In genomic region chr1:75124346-75125321, GRCm38 (mm10) we compare ENCODE assay signal across 8 mouse cellular contexts. TPM values are rescaled to one million over a fixed set of nuclear protein-coding genes. Genes with fewer than 3 reads are reported as not detected.
DNase-seq lines count a peak whose midpoint lies in the region; ATAC-seq lines count a peak whose summit lies in the region.

Nhej1 (minus strand) TSS chr1:75125200.

- peak; percentile 96 for ATAC-seq in embryonic facial prominence, embryonic 14.5 days (ENCODE audit: low read depth)
- peak; percentile 97 for ATAC-seq in kidney, embryonic 14.5 days (ENCODE audit: low FRiP score, low TSS enrichment)
- peak; percentile 97 for ATAC-seq in limb, embryonic 15.5 days (ENCODE audit: insufficient number of reproducible peaks, low FRiP score, low TSS enrichment, low read depth)

- peak; percentile 96 for DNase-seq in 3T3-L1 (ENCODE audit: low read depth, low spot score)
- DNase-seq in adrenal gland, postnatal 4 days (ENCODE audit: low spot score in 2 of 2) = peak; percentile 89 to 90
- DNase-seq in embryonic facial prominence, embryonic 14.5 days (ENCODE audit: low spot score) = peak; percentile 98
- DNase-seq in heart, adult 9 months (ENCODE audit: low spot score in 2 of 2) = peak; percentile 91 to 95
- DNase-seq in monocyte, adult 2 months (ENCODE audit: low read depth in 1 of 2, low spot score in 2 of 2) = peak; percentile 76 to 87
- DNase-seq in spleen, postnatal 36 days (ENCODE audit: low spot score in 2 of 2) = peak; percentile 90 to 95

- WGBS in embryonic facial prominence, embryonic 14.5 days = 2% methylated on average over 56 of the region's 56 CpGs
- WGBS in kidney, embryonic 14.5 days = 1% methylated on average over 56 of the region's 56 CpGs
- WGBS in limb, embryonic 15.5 days = 1% methylated on average over 56 of the region's 56 CpGs

- H3K9me3 ChIP-seq in embryonic facial prominence, embryonic 14.5 days (ENCODE audit: control insufficient read depth, low read length) = no peaks in the 10 kb centered on the region
- H3K9me3 ChIP-seq in kidney, embryonic 14.5 days (ENCODE audit: control insufficient read depth, low read length) = no peaks in the 10 kb centered on the region
- no peaks in the 10 kb centered on the region for H3K9me3 ChIP-seq in limb, embryonic 15.5 days

- no peaks in the 10 kb centered on the region for H3K36me3 ChIP-seq in embryonic facial prominence, embryonic 14.5 days (ENCODE audit: control insufficient read depth, insufficient read depth, low read length)
- H3K36me3 ChIP-seq in kidney, embryonic 14.5 days (ENCODE audit: control insufficient read depth, insufficient read depth, low read length) = no peaks in the 10 kb centered on the region
- no peaks in the 10 kb centered on the region for H3K36me3 ChIP-seq in limb, embryonic 15.5 days

- no peaks in the 10 kb centered on the region for H3K27me3 ChIP-seq in embryonic facial prominence, embryonic 14.5 days (replicated peaks; ENCODE audit: control insufficient read depth, insufficient read depth, low read length)
- no peaks in the 10 kb centered on the region for H3K27me3 ChIP-seq in kidney, embryonic 14.5 days (ENCODE audit: control insufficient read depth, insufficient read depth, low read length)
- H3K27me3 ChIP-seq in limb, embryonic 15.5 days = no peaks in the 10 kb centered on the region

- peak within 1 kb of the TSS; percentile 96 for H3K27ac ChIP-seq in embryonic facial prominence, embryonic 14.5 days (replicated peaks; ENCODE audit: low read depth, low read length)
- H3K27ac ChIP-seq in kidney, embryonic 14.5 days (ENCODE audit: low read depth, low read length) = peak within 1 kb of the TSS; percentile 95
- H3K27ac ChIP-seq in limb, embryonic 15.5 days = peak within 1 kb of the TSS; percentile 98

- H3K4me3 ChIP-seq in embryonic facial prominence, embryonic 14.5 days (ENCODE audit: low read depth, low read length) = peak within 1 kb of the TSS; percentile 60
- peak within 1 kb of the TSS; percentile 54 for H3K4me3 ChIP-seq in kidney, embryonic 14.5 days (ENCODE audit: low read length)
- H3K4me3 ChIP-seq in limb, embryonic 15.5 days = peak within 1 kb of the TSS; percentile 63

- peak within 1 kb of the TSS; percentile 54 for H3K4me2 ChIP-seq in embryonic facial prominence, embryonic 14.5 days (ENCODE audit: low read depth, low read length)
- H3K4me2 ChIP-seq in kidney, embryonic 14.5 days (replicated peaks; ENCODE audit: low read depth, low read length) = peak within 1 kb of the TSS; percentile 53
- H3K4me2 ChIP-seq in limb, embryonic 15.5 days = peak within 1 kb of the TSS; percentile 65

- H3K9ac ChIP-seq in embryonic facial prominence, embryonic 14.5 days (ENCODE audit: low read depth, low read length) = peak within 1 kb of the TSS; percentile 75
- peak within 1 kb of the TSS; percentile 65 for H3K9ac ChIP-seq in kidney, embryonic 14.5 days (ENCODE audit: low read depth, low read length)
- H3K9ac ChIP-seq in limb, embryonic 15.5 days = peak within 1 kb of the TSS; percentile 60

- H3K4me1 ChIP-seq in embryonic facial prominence, embryonic 14.5 days (ENCODE audit: control insufficient read depth, insufficient read depth, low read length) = peaks cover 7% of the 10 kb centered on the region
- no peaks in the 10 kb centered on the region for H3K4me1 ChIP-seq in kidney, embryonic 14.5 days (ENCODE audit: control insufficient read depth, insufficient read depth, low read length)
- peaks cover 9% of the 10 kb centered on the region for H3K4me1 ChIP-seq in limb, embryonic 15.5 days

RNA-seq across cellular contexts. Expression of gene Nhej1, which starts in this region (rescaled TPM):
- 1 to 10 TPM; 4.4 to 4.5 TPM for total RNA-seq in adrenal gland, postnatal 4 days (2021)
- polyA plus RNA-seq in embryonic facial prominence, embryonic 14.5 days (2014; fragmentation: Nextera tagmentation; extraction: Ambion mirVana) = 10.3 and 11.5 TPM in 2 replicates
- 9.7 and 10.7 TPM in 2 replicates for polyA plus RNA-seq in kidney, embryonic 14.5 days (2014; fragmentation: Nextera tagmentation; extraction: Ambion mirVana)
- 10.7 and 10.9 TPM in 2 replicates for polyA plus RNA-seq in limb, embryonic 15.5 days (2015; fragmentation: Nextera tagmentation; extraction: Ambion mirVana)

Comparison
In these comparisons a context has a peak if more than half of its experiments do, and no peak if none do; other contexts are left out.
1. Peak in every context shown above with its lines: DNase-seq, ATAC-seq, H3K4me3 ChIP-seq and H3K27ac ChIP-seq.